Mouse (Mus musculus): ENCODE measurements around the gene Foxe3.
"Not testable (repeated sequence)": the region's sequence is repeated elsewhere in the genome, so short reads cannot be mapped to it uniquely, and the experiment has no call there.

Foxe3 gene

GRCm38 (mm10) chr4:114925917-114926312 lies at the start of gene Foxe3:
Gene Foxe3 (minus strand): TSS chr4:114926013.
- no peak for DNase-seq

DNA sequence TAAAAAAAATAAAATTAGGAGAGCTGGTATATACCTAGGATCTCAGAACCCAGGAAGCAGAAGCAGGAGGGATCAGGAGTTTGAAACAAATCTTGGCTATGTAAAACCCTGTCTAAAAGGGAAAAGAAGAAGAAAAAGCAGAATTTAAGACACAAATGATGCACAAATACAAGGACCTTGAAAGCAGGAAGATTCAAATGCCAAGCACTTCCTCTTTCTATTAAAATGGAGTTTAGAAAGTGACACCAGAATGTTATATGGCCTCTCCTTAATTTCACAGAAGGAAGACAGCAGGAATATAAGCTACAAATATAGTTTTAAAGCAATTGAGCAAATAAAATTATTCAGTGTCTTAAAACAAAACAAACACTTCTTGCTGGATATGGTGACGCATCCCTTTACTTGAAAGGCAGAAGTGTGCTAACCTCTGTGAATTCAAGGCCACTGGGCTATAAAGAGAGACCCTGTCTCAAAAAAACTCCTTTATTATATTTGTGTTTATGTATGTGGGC lies 47.5 kb upstream of the Foxe3 start:
- DNase-seq, result no peak

GRCm38 (mm10) chr4:114970736-114971135 lies 44.9 kb upstream of the Foxe3 start:
- DNase-seq, result peak; percentile 52

DNA sequence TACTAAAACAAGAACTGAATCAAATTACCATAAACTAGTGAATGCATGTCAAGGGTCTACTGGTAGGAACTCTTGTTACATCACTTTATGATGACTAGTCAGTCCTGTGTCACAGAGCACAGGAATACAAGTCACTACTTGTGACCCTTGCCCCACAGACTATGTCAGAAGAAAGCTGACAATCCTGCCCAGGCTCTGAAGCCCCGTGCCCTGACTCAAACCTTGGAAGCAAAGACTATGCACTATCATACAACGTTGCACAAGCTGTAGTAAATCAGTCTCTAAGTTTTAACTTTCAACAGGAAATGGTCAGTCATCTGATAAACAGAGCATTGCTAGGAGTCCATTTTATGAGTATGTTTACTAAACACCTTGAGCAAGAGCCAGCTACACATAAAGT lies 35.1 kb upstream of the Foxe3 start:
- DNase-seq, result not testable (repeated sequence)

- no peak for DNase-seq
Observed at GRCm38 (mm10) chr4:114959533-114959932, 33.7 kb upstream of the Foxe3 start.

DNA sequence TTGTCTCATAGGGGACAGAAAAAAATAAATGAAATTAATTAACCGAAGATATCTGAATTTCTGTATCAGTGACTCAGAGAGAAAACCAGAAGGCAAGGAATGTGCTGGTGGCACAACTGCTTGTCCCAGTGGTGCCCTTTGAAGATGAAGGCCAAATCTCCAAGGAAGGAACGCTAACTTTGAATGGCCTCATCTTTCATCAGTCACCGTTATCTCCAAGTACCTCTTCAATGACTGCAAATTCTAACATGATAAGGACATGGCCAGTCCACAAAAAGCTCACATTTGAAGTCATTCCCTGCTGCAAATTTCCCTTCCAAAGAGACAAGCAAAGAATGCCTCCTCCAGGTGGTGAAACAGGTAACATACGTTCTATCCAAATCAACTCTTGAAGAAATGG lies 33.0 kb upstream of the Foxe3 start:
- no peak for DNase-seq

DNA sequence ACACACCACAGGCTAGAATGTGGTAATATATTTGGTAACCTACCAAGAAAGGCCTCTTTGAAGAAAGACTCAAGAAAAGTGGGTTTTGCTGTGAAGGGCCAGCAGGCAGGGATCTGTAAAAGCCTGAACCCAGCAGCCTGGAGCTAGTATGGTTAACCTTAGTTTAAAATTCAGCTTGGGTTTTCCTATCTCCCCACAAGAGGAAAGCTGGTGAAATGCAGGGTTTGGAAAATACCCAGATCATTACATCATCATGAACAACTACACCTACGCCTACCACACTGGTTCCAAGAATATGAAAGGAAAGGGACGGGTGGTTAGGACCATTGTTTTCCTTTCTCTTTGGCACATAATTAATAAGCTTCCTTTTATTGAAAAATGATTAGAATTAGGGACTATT lies 32.4 kb upstream of the Foxe3 start:
- DNase-seq, result peak; percentile 38

- peak; percentile 44 for DNase-seq
Observed at GRCm38 (mm10) chr4:114957403-114957802, 31.6 kb upstream of the Foxe3 start.

DNA sequence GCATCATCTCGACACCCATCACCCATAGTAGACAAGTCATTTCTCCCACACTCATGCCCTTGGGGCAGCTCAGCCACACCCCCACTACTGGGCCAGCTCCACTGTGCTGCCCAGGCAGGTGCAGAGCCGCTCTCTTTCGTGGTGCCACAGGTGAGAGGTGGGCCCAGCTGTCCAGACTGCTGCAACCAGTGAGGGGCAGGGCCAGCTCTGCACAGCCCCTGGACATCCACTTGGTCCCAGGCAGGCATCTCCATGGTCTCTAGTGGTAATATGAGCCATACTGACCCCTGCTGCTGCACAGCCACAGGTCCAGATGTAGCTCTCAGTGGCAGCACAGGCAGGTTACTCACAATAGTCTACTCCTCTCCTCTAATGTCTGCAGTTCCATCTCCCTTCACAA lies 27.4 kb upstream of the Foxe3 start:
- DNase-seq, result no peak

- no peak for DNase-seq
Observed at GRCm38 (mm10) chr4:114947852-114948481, 22.2 kb upstream of the Foxe3 start.

GRCm38 (mm10) chr4:114947395-114947794 lies 21.6 kb upstream of the Foxe3 start:
- peak; percentile 87 for DNase-seq

DNA sequence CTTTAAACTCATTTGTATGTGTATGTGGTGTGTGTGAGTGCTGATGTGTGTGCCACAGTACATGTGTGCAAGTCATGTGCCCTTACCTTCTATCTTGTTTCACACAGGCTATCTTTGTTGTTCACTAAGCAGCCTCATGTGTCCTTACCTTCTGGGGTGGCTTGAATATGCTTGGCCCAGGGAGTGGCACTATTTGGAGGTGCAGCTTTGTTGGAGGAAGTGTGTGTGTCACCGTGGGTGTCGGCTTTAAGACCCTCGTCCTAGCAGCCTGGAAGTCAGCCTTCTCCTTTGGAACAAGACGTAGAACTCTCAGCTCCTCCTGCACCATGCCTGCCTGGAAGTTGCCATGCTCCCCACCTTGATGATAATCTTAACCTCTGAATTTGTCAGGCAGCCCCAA lies 20.6 kb upstream of the Foxe3 start:
- DNase-seq, result no peak

- DNase-seq, result no peak
Observed at GRCm38 (mm10) chr4:114945021-114945420, 19.2 kb upstream of the Foxe3 start.

- no peak for DNase-seq
Observed at GRCm38 (mm10) chr4:114942583-114942982, 16.8 kb upstream of the Foxe3 start.

DNA sequence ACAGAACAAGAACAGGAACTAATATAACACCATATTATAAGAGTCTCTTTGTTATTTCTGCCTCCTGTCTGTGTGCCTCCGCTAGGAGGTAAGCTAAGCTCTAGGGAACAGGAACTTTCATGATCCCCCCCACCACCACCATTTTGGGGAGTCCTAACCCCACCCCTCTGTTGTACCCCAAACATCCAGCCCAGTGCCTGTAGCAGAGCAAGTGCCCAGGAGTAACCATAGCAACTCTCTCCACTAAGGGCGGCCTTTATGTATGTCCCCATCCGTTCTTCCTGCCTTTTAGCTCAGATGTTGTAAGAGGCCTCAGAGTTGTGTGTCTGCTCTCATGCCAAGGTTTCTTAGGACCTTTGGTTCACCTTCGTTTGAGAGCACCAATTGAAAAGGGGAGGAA lies 16.3 kb upstream of the Foxe3 start:
- no peak for DNase-seq

DNA sequence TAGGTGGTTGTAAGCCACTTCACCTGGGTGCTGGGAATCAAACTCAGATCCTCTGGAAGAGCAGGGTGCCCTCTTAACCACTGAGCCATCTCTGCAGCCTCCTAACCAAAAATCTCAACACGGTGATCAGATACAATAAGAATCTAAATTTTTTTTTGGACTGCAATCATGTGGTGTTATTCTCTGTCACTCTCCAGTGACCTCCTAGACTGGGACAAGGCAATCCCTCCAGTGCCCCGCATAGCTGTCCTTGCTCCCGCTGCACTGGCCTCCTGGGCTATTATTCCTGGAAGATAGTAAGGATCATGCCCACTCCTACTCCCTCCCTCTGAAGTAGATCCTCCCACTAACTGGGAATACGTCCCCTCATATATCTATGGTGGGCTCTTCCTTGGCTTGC lies 15.5 kb upstream of the Foxe3 start:
- no peak for DNase-seq

GRCm38 (mm10) chr4:114938248-114938647 lies 12.4 kb upstream of the Foxe3 start:
- no peak for DNase-seq

GRCm38 (mm10) chr4:114937459-114938047 lies 11.7 kb upstream of the Foxe3 start:
- DNase-seq, result no peak

- peak; percentile 30 for DNase-seq
Observed at GRCm38 (mm10) chr4:114934188-114934587, 8.4 kb upstream of the Foxe3 start.

DNA sequence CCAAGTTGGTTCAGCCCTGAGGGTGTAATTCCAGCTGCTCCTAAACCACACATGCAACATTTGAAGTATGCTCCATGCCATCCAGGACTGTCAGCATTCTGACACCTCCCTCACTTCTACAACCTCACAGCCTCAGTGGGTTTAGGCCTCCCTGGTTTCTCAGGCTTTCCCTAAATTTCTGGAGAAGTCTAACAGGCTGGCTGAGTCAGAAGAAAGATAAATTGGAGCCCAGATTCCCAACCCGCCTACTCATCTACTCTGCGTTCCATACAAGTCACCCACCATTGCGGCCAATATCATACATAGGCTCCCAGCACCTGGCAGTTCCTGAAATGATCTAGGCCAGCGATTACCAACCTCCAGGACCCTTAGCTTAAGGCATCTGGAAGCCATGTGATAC lies 6.9 kb upstream of the Foxe3 start:
- DNase-seq, result no peak

GRCm38 (mm10) chr4:114929155-114929554 lies 3.3 kb upstream of the Foxe3 start:
- DNase-seq, result no peak

DNA sequence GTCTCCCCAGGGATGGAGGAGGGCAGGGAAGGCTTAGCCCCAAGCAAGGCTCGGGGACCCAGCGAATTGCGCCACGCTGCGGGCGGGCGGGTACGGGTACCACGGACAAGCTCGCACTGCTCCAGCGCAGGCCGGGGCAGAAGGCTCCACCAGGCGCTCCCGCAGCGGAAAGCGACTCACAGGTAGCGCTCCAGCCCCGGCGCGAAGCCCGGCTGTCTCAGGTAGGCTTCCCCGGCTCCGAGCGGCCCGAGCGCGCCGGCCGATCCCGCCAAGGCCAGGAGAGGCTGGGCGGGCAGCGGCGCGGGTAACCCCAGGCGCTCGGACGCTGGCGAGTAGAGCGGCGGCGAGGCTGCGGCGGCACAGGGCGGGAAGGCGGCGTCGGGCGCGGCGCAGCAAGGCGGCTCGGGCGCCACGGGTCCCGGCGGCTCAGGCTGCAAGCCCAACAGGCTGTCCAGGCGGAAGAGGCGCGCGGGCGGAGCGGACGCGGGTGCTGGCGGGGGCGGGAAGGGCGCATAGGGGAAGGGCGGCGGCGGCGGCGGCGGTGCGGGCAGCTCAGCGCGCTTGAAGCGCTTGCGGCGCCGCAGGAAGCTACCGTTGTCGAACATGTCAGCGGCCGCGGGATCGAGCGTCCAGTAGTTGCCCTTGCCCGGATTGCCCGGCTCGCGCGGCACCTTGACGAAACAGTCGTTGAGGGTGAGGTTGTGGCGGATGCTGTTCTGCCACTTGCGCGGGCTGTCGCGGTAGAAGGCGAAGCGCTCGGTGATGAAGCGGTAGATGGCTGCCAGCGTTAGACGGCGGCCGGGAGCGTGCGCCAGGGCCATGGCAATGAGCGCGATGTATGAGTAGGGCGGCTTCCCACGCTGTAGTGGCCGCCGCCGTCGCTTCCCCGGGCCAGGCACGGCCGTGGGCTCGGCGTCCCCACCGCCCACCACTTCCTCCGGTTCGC lies 569 bp downstream of the Foxe3 start:
- DNase-seq, result no peak

- peak; percentile 65 for DNase-seq
Observed at GRCm38 (mm10) chr4:114917091-114917490, 8.7 kb downstream of the Foxe3 start.

- no peak for DNase-seq
Observed at GRCm38 (mm10) chr4:114916056-114916455, 9.8 kb downstream of the Foxe3 start.
